Mouse (Mus musculus): ENCODE results near the gene Gars.

DNA sequence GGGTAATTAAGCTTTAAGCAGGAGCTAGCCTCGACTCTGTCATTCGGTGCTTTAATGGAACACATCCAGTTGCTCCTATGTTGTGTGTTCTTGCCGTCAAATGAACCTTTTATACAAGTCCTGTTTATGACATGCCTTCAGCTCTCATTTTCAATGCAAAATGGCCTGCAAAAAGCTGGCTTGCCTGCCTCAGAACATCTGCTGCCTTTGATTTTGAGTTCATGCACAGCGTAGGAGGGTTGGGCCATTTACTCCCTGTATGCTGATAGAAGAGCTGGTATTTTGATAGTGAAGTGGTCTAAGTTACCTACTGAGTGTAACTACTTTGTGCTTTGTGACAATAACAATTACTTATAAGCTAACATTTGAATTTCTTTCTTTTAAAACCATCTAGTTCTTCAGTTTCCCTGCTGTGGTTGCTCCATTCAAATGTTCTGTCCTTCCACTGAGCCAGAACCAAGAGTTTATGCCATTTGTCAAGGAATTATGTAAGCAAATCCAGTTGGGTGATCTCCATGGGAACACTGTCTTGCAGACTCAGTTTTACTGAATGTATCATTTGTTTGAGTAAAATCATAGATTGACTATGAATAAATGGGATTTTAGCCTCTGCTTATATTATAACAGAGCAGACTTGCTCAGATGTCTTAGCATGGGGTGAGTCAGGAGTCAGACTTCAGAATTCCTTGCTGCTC lies 38.9 kb downstream of the Gars start:
- TF ChIP-seq CTCF (IDR thresholded peaks at IDR 0.05 in 2 of 3, conservative IDR thresholded peaks at IDR 0.05 in 1 of 3; ENCODE audit: control insufficient read depth in 1 of 3, insufficient read depth in 1 of 3, low read depth in 2 of 3, low read length in 3 of 3, poor library complexity in 1 of 3, severe bottlenecking in 1 of 3) (no peak), POLR2A (IDR thresholded peaks at IDR 0.05; ENCODE audit: control insufficient read depth in 1 of 2, insufficient read depth in 1 of 2, low read depth in 1 of 2, low read length in 2 of 2, poor library complexity in 1 of 2) (no peak), ZC3H11A (IDR thresholded peaks at IDR 0.05; ENCODE audit: low read depth, low read length) (no peak), JUND (IDR thresholded peaks at IDR 0.05; ENCODE audit: low read depth, low read length) (no peak), RAD21 (IDR thresholded peaks at IDR 0.05; ENCODE audit: low read depth, low read length) (no peak), RCOR1 (IDR thresholded peaks at IDR 0.05; ENCODE audit: low read depth, low read length) (no peak), NRF1 (IDR thresholded peaks at IDR 0.05; ENCODE audit: insufficient read depth, low read depth, low read length, poor library complexity, severe bottlenecking) (no peak), EP300 (IDR thresholded peaks at IDR 0.05; ENCODE audit: low read depth in 1 of 2, low read length in 2 of 2) (no peak)

All from MEL (cell line).